Mouse (Mus musculus) brain, embryonic 14.5 days (tissue): ENCODE data around the gene Sorbs1. TPM values are rescaled to one million over a fixed set of nuclear protein-coding genes. Genes with fewer than 3 reads are reported as not detected.

Experiments
- DNase-seq: peaks from one replicate; pipeline ENCODE4 v3.0.0-alpha.2; 2011; ENCODE audit warnings: low read depth
- CTCF ChIP-seq: fragments of 200-500 bp; IDR thresholded peaks from 2 replicates; pipeline ENCODE4 v1.5.1; 2012; ENCODE audit warnings: inconsistent platforms, mild to moderate bottlenecking, moderate library complexity, borderline replicate concordance; ENCODE audit not compliant: insufficient read depth, insufficient read length; ENCODE audit errors: extremely low read depth
- POLR2A ChIP-seq: fragments of 200-500 bp; IDR thresholded peaks from 2 replicates; pipeline ENCODE4 v1.6.1; 2012; ENCODE audit warnings: mild to moderate bottlenecking, inconsistent platforms, borderline replicate concordance; ENCODE audit not compliant: poor library complexity, insufficient read depth, insufficient read length, severe bottlenecking; ENCODE audit errors: extremely low read depth
- polyA plus RNA-seq: library from polyadenylated mRNA; depleted of rRNA; stranded (reverse); fragments of >200 nt; gene quantifications from 2 replicates; pipeline ENCODE4 v1.2.3, GENCODE M21; 2012

The Sorbs1 gene
- polyA plus RNA-seq, 1 experiment: 66.4 TPM

DNA sequence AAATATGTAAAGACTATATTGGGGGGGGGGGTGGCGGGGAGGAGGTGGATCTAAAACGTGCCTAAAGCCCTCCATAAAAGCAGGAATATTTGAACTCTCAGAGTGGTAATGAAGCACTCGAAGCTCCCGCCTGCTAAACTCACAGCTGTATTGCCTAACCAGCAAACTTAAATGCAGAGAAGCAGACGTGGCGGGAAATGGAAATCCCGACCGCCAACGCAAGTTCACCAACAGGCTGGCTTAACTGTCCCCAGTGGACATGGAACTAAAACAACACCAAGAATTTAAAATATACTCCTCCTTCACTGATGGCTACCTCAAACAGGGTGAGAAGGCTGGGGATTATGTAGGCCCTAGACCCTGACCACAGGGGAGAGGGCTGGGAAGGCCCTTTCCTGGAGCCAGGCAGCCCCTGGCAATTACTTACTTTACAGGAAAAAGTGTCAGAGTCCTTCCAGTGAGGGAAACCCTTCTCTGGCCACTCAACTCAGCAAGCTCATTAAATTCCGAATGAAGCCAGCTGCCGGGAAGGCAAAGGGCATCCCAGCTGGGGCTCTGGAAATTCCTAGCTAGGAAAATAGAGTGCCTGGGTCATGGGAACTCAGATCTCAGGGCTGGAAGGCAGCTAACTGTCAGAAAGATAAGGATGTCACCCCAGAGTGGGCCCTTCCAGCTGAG, 98.6 kb downstream of the Sorbs1 start:
- TF ChIP-seq POLR2A: no peak
- TF ChIP-seq CTCF: no peak
- peak; percentile 57 for DNase-seq

GRCm38 (mm10) chr19:40414386-40414785, 99.2 kb downstream of the Sorbs1 start:
- no peak for DNase-seq
- TF ChIP-seq CTCF (no peak), POLR2A (no peak)

- peak; percentile 92 for DNase-seq
These were observed 102.2 kb downstream of the Sorbs1 start for GRCm38 (mm10) chr19:40411379-40411813.

DNA sequence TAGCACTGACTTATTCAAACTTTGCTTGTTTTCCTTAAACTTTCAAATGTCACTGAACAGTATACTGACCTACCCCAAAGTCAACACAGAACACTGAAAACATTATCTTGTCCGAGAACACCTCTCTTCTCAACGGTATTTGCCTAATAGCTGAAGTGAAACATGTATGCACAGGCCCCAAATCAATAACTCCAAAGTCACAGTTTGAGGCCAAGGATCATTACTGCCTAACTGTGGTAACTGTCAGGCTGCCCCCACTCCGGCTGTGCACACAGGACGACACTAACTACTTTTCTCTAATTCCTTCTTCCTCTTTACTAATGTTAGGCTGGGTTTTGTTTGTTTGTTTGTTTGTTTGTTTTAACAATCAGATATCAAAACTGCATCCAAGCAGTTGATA, 103.1 kb downstream of the Sorbs1 start:
- TF ChIP-seq CTCF (no peak), POLR2A (no peak)
- DNase-seq: no peak

More at GRCm38 (mm10) chr19:40411379-40411813, 102.2 kb downstream of the Sorbs1 start:
- TF ChIP-seq CTCF (no peak), POLR2A (no peak)

DNA sequence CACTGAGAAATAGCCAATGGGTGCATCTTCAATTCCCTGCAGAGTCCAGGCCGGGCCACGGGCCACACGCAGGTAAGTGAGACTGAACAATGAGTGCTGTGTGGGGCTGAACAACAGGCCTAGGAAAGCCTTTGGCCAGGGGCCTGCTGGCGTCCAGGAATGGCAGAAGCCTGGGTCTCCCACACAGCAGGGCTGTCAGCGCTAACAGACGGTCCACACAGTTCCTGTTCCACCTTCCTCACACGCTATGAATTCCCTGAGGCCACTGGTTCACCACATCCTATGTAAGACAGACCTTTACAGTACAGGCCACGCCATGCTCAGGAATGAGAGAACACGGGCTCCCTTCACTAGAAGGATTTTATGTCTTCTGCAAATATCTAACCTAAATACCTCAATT, 103.5 kb downstream of the Sorbs1 start:
- no peak for TF ChIP-seq CTCF
- no peak for TF ChIP-seq POLR2A
- peak; percentile 62 for DNase-seq

- peak; percentile 21 for DNase-seq
- TF ChIP-seq CTCF (no peak), POLR2A (no peak)
These were observed 104.0 kb downstream of the Sorbs1 start for GRCm38 (mm10) chr19:40409500-40410035.

DNA sequence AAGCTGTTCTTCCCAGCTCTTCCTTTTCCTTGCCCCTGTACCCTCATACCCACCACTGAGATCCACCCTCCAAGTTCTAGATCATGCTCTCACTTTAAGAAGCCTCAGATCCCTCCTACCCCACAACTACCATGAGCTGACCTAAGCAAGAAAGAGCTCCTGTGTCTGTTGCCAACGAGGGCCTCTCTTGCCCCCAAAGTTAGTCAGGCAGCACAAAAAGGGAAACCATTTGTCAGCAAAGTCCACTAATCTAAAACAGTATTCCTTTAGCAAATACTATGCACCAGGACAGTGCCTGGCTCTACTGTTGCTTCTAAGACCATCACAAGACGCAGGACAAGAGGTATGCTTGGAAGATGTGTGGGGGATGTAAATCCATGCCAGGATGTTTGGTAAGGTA, 106.4 kb downstream of the Sorbs1 start:
- TF ChIP-seq POLR2A (no peak), CTCF (no peak)
- no peak for DNase-seq

DNA sequence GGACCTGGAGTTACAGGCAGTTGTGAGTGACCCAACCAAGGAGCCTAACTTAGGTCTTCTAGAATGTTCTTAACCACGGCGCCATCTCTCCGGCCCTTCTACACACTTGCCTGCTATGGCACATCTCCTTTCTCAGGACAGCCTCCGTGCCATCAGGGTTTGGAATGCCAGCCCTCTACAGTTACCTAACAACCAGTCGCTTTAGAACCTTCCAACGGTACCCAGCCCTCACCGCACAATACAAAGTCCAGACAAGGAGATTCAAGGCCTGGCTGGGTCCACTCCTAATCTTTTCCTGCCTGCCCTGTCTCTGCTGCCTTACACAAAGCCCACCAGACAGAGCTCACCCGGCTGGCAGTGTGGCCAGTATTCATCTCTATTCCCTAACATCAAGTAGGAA, 106.9 kb downstream of the Sorbs1 start:
- DNase-seq: no peak
- TF ChIP-seq POLR2A (no peak), CTCF (no peak)

GRCm38 (mm10) chr19:40405808-40406207, 107.8 kb downstream of the Sorbs1 start:
- TF ChIP-seq POLR2A (no peak), CTCF (no peak)
- DNase-seq: peak; percentile 21

DNA sequence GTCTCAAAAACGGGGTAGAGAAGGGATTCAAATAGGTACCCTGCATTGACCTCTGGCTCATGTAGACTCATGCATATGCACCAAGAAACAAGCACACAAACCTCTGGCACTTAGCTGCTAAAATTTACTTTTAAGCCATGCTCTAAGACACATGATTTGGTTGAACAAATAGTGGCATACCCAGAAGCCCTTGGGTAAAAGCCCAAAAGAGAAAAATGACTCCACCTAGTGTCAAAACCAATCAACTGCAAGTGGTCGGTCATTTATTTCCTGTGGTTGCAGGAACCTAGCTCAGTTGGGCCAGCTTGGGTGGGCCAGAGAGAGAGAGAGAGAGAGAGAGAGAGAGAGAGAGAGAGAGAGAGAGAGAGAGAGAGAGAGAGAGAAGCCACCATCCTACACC, 109.0 kb downstream of the Sorbs1 start:
- TF ChIP-seq CTCF (no peak), POLR2A (no peak)
- DNase-seq: no peak

DNA sequence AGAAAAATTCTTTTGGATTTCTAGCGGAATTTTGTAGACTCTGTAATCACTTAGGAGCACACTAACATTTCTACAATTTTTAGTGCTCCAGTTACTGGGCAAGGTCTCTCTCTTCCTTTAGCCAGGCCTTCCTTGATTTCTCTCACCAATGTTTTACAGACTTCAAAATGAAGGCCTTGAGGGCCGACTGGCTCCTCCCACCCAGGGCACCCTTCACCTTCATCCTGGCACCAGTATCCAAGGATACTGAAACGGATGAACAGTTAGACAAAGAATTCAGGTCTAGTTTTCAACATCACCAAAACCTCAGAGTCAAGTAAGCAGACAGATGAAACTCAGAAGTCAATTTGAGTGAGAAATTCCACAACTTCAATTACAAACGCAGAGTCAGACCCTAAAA, 109.6 kb downstream of the Sorbs1 start:
- TF ChIP-seq CTCF (no peak), POLR2A (no peak)
- no peak for DNase-seq

GRCm38 (mm10) chr19:40402155-40402963, 111.2 kb downstream of the Sorbs1 start:
- TF ChIP-seq POLR2A (no peak), CTCF (no peak)
- no peak for DNase-seq

DNA sequence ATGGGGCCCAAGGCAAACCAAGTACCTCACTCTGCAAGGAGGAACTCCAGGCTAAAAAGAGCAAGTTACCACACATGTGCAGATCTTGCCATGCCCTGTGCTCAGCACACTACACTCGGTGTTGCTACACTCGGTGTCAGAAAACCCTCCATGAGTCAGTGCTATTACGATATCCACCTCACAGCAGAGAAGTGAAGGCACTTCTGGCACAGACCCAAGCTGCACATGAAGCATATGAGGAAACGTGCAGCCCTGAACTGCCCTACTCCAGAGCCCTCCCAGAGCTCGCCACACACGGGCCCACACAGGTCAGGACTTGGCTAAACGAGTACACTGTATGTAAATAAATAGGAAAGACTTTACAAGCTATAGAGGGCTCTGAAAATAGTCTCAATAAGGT, 112.4 kb downstream of the Sorbs1 start:
- DNase-seq: peak; percentile 21
- TF ChIP-seq CTCF: no peak
- no peak for TF ChIP-seq POLR2A
